Mouse (Mus musculus): ENCODE data around the gene Chil1. TPM values are rescaled to one million over a fixed set of nuclear protein-coding genes. Genes with fewer than 3 reads are reported as not detected.

Chil1 gene
- polyA plus RNA-seq, 1 experiment from 2014 or later: 2.8 TPM

GRCm38 (mm10) chr1:134237438-134237837 is 55.5 kb downstream of the Chil1 start:
- Histone ChIP-seq H3K4me3 (no peak overlapping the region), H3K36me3 (no peaks in the 10 kb centered on the region), H3K27ac (replicated peaks) (no peak overlapping the region), H3K4me1 (replicated peaks) (peaks cover 37% of the 10 kb centered on the region), H3K4me2 (no peak overlapping the region), H3K9ac (no peak overlapping the region), H3K9me3 (no peaks in the 10 kb centered on the region), H3K27me3 (peaks cover 64% of the 10 kb centered on the region)
- no peak for ATAC-seq (ENCODE audit: low read depth)
- WGBS: 92% methylated on average over 3 of the region's 3 CpGs

Other genes with a start within 250 kb of the Chil1 start
- 11.1 and 14.9 TPM in 2 replicates for gene Fmod, start 144.9 kb upstream of the Chil1 start, polyA plus RNA-seq (2015; fragmentation: Nextera tagmentation; extraction: Ambion mirVana)
- gene Btg2, start 103.1 kb upstream of the Chil1 start, polyA plus RNA-seq (2015; fragmentation: Nextera tagmentation; extraction: Ambion mirVana): 49.0 and 55.3 TPM in 2 replicates
- 0.45 and 0.81 TPM in 2 replicates for gene Chit1, start 70.9 kb upstream of the Chil1 start, polyA plus RNA-seq (2015; fragmentation: Nextera tagmentation; extraction: Ambion mirVana)
- gene Mybph, start 11.3 kb downstream of the Chil1 start, polyA plus RNA-seq (2015; fragmentation: Nextera tagmentation; extraction: Ambion mirVana): 2.9 and 8.5 TPM in 2 replicates
- 11.1 and 12.8 TPM in 2 replicates for gene Adora1, start 53.3 kb downstream of the Chil1 start, polyA plus RNA-seq (2015; fragmentation: Nextera tagmentation; extraction: Ambion mirVana)
- 5.2 and 21.7 TPM in 2 replicates for gene Myog, start 107.8 kb downstream of the Chil1 start, polyA plus RNA-seq (2015; fragmentation: Nextera tagmentation; extraction: Ambion mirVana)
- gene Ppfia4, start 150.8 kb downstream of the Chil1 start, polyA plus RNA-seq (2015; fragmentation: Nextera tagmentation; extraction: Ambion mirVana): 10.9 and 11.7 TPM in 2 replicates
- gene Tmem183a, start 179.8 kb downstream of the Chil1 start, polyA plus RNA-seq (2015; fragmentation: Nextera tagmentation; extraction: Ambion mirVana): 105 and 117 TPM in 2 replicates
- not detected in 2 replicates for gene 4933406M09Rik, start 203.8 kb downstream of the Chil1 start, polyA plus RNA-seq (2015; fragmentation: Nextera tagmentation; extraction: Ambion mirVana)
- 24.7 and 25.4 TPM in 2 replicates for gene Cyb5r1, start 223.4 kb downstream of the Chil1 start, polyA plus RNA-seq (2015; fragmentation: Nextera tagmentation; extraction: Ambion mirVana)
- gene Adipor1, start 233.2 kb downstream of the Chil1 start, polyA plus RNA-seq (2015; fragmentation: Nextera tagmentation; extraction: Ambion mirVana): 79.7 and 84.0 TPM in 2 replicates

Measured in neural tube, embryonic 13.5 days (tissue).